Mouse (Mus musculus) MEL (cell line): ENCODE data around the gene Hoxd8. TPM values are rescaled to one million over a fixed set of nuclear protein-coding genes. Genes with fewer than 3 reads are reported as not detected.

Experiments used
- DNase-seq: peaks from one replicate; pipeline ENCODE4 v3.0.0; 2011; ENCODE audit warnings: low read depth, low spot score
- H3K27ac ChIP-seq: 2 replicates; pipeline ENCODE4 v1.5.1; 2012; ENCODE audit warnings: low read depth, mild to moderate bottlenecking, control low read depth, low read length, moderate library complexity; ENCODE audit not compliant: control insufficient read depth
- H3K27me3 ChIP-seq, 2 experiments: fragments of 150-350 bp in 1 of 2; sonication (generic) in 1 of 2; 2 replicates each; pipeline ENCODE4 v1.6.1; 2012; ENCODE audit warnings: low read length in 2 of 2, mild to moderate bottlenecking in 2 of 2, improper control_type of control experiment in 1 of 2, moderate library complexity in 1 of 2; ENCODE audit not compliant: insufficient read depth in 2 of 2, control insufficient read depth in 1 of 2
- H3K36me3 ChIP-seq, 2 experiments: 2 replicates each; pipeline ENCODE4 v1.6.1; 2012 to 2014; ENCODE audit warnings: low read length in 2 of 2, improper control_type of control experiment in 1 of 2, inconsistent platforms in 1 of 2, mild to moderate bottlenecking in 1 of 2; ENCODE audit not compliant: insufficient read depth in 2 of 2, control insufficient read depth in 1 of 2
- H3K4me1 ChIP-seq, 2 experiments: fragments of 150-350 bp in 1 of 2; sonication (generic) in 1 of 2; 2 replicates each; pipeline ENCODE4 v1.6.1; 2012; ENCODE audit warnings: low read length in 2 of 2, improper control_type of control experiment in 1 of 2, mild to moderate bottlenecking in 1 of 2; ENCODE audit not compliant: insufficient read depth in 2 of 2, control insufficient read depth in 1 of 2
- H3K4me3 ChIP-seq, 2 experiments: fragments of 150-350 bp in 1 of 2; sonication (generic) in 1 of 2; 2 replicates each; pipeline ENCODE4 v1.5.1; 2012; ENCODE audit warnings: low read depth in 2 of 2, low read length in 2 of 2, mild to moderate bottlenecking in 2 of 2, moderate library complexity in 2 of 2, control low read depth in 1 of 2, improper control_type of control experiment in 1 of 2; ENCODE audit not compliant: control insufficient read depth in 1 of 2, insufficient read depth in 1 of 2
- H3K79me2 ChIP-seq: 2 replicates; pipeline ENCODE4 v1.6.1; 2012; ENCODE audit warnings: mild to moderate bottlenecking, low read length, moderate library complexity; ENCODE audit not compliant: control insufficient read depth, poor library complexity, insufficient read depth
- H3K9ac ChIP-seq: 2 replicates; pipeline ENCODE4 v1.6.1; 2012; ENCODE audit warnings: low read depth, mild to moderate bottlenecking, control low read depth, low read length, moderate library complexity; ENCODE audit not compliant: control insufficient read depth, poor library complexity, severe bottlenecking
- H3K9me3 ChIP-seq: fragments of 150-350 bp; sonication (generic); replicated peaks from 2 replicates; pipeline ENCODE4 v1.6.1; 2012; ENCODE audit warnings: mild to moderate bottlenecking, low read length, improper control_type of control experiment, moderate library complexity; ENCODE audit not compliant: insufficient read depth
- E2F4 ChIP-seq: IDR thresholded peaks from 2 replicates; pipeline ENCODE4 v1.6.1; 2011; ENCODE audit warnings: low read depth, low read length, improper control_type of control experiment, borderline replicate concordance
- MEF2A ChIP-seq: IDR thresholded peaks from 2 replicates; pipeline ENCODE4 v1.6.1; 2014; ENCODE audit warnings: low read depth, mild to moderate bottlenecking, inconsistent platforms, low read length, improper control_type of control experiment; ENCODE audit not compliant: poor library complexity, insufficient replicate concordance, severe bottlenecking; ENCODE audit errors: extremely low read depth
- NRF1 ChIP-seq: IDR thresholded peaks from 2 replicates; pipeline ENCODE4 v1.6.1; 2014; ENCODE audit warnings: low read depth, mild to moderate bottlenecking, inconsistent platforms, low read length, improper control_type of control experiment, moderate library complexity; ENCODE audit not compliant: poor library complexity, insufficient read depth, severe bottlenecking
- POLR2AphosphoS2 ChIP-seq: IDR thresholded peaks from 2 replicates; pipeline ENCODE4 v1.6.1; 2011; ENCODE audit warnings: low read length, improper control_type of control experiment
- SIN3A ChIP-seq: IDR thresholded peaks from 2 replicates; pipeline ENCODE4 v1.6.1; 2012; ENCODE audit warnings: low read length, improper control_type of control experiment, inconsistent platforms
- SMC3 ChIP-seq: IDR thresholded peaks from 2 replicates; pipeline ENCODE4 v1.6.1; 2011; ENCODE audit warnings: low read depth, low read length, improper control_type of control experiment
- USF1 ChIP-seq: IDR thresholded peaks from 2 replicates; pipeline ENCODE4 v1.6.1; 2014; ENCODE audit warnings: low read depth, mild to moderate bottlenecking, inconsistent platforms, low read length, improper control_type of control experiment, moderate library complexity
- ZC3H11A ChIP-seq: IDR thresholded peaks from 2 replicates; pipeline ENCODE4 v1.6.1; 2012; ENCODE audit warnings: low read depth, mild to moderate bottlenecking, inconsistent platforms, low read length, improper control_type of control experiment
- polyA plus RNA-seq, 2 experiments: library from polyadenylated mRNA; stranded (reverse) in 1 of 2; unstranded in 1 of 2; fragments of >175 nt in 1 of 2; fragments of >200 nt in 1 of 2; gene quantifications; 2 replicates each; pipeline versions ENCODE4 v1.2.1 to v1.2.4; 2012; ENCODE audit warnings: low replicate concordance in 2 of 2, low read depth in 1 of 2; ENCODE audit not compliant: insufficient read length in 2 of 2, insufficient read depth in 1 of 2, missing spikeins in 1 of 2
- total RNA-seq: library from RNA; depleted of rRNA; stranded (reverse); fragments of 300-350 nt; gene quantifications from 2 replicates; pipeline ENCODE4 v1.2.3, GENCODE M21; 2012

Gene Hoxd8
- total and polyA plus RNA-seq, 3 experiments = 4.7 to 7.4 TPM; not detected in 1

DNA sequence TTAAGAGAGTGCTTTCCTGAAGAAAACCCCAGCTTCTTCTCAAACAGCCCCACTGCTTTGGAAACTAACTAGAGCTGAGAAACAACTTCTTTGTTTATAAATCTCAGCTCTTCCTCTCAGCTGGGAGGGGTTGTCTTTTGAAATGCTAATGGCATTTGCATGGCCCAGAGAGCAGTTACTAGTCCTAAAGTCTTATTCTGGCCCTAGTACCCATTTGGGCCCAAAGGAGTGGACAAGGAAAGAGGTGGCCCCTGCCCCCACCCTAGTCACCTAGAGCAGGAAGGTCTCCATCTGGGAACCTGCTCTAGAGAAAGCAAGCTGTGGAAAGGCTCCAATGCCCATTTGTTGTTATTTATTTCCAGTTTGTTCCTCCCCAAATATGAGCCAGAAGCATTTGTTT, 26.6 kb downstream of the Hoxd8 start:
- TF ChIP-seq ZC3H11A (no peak), POLR2AphosphoS2 (no peak), USF1 (no peak), NRF1 (no peak), MEF2A (no peak), SMC3 (no peak)
- TF ChIP-seq, all 39 proteins: peak for 0
- Histone ChIP-seq H3K9me3 (no peaks in the 10 kb centered on the region), H3K4me3 (no peak overlapping the region), H3K27ac (no peak overlapping the region), H3K36me3 (no peaks in the 10 kb centered on the region), H3K4me1 (no peaks in the 10 kb centered on the region), H3K27me3 (peaks cover 0 to 2% of the 10 kb centered on the region in 2 experiments; a peak in 2 of 4 replicates), H3K79me2 (no peaks in the 10 kb centered on the region), H3K9ac (no peak overlapping the region)
- no peak for DNase-seq

- Histone ChIP-seq H3K79me2 (no peaks in the 10 kb centered on the region), H3K4me3 (no peak overlapping the region), H3K9ac (no peak overlapping the region), H3K4me1 (no peaks in the 10 kb centered on the region), H3K27ac (no peak overlapping the region), H3K36me3 (no peaks in the 10 kb centered on the region), H3K9me3 (no peaks in the 10 kb centered on the region), H3K27me3 (peaks cover 0 to 2% of the 10 kb centered on the region in 2 experiments; a peak in 2 of 4 replicates)
- no peak for DNase-seq
- TF ChIP-seq ZC3H11A (no peak), SIN3A (no peak), USF1 (no peak)
Observed at GRCm38 (mm10) chr2:74731799-74732512, 27.5 kb downstream of the Hoxd8 start.

- Histone ChIP-seq H3K79me2 (no peaks in the 10 kb centered on the region), H3K27me3 (peaks cover 0 to 2% of the 10 kb centered on the region in 2 experiments; a peak in 2 of 4 replicates), H3K36me3 (no peaks in the 10 kb centered on the region), H3K9me3 (no peaks in the 10 kb centered on the region), H3K4me3 (no peak overlapping the region), H3K27ac (no peak overlapping the region), H3K9ac (no peak overlapping the region), H3K4me1 (no peaks in the 10 kb centered on the region)
- TF ChIP-seq E2F4 = no peak
- no peak for DNase-seq
Observed at GRCm38 (mm10) chr2:74732513-74733316, 28.3 kb downstream of the Hoxd8 start.
